Mouse (Mus musculus): ENCODE results near the gene Ggact.

Gene Ggact

DNA sequence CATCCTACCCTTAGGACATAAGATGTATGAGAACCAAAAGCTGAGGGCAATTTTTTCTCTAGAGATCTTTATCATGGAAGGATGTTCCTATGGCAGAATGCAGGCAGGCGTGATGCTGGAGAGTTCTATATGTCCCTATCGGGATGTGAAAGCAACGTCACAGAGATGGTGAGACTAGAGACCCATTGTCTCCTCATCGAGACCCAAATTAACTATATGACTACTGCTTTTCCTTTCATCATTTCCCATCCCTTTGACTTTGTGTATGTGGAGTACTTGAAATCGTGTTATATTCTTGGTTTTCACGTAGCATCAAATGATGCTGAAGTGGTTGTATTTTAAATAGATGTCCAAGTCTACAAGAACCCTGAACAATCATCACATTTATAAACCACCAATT lies at the start of gene Ggact:
Gene Ggact (minus strand): TSS at position 101 of the 400 bp plus-strand sequence.
- DNase-seq (ENCODE audit: low read depth, low spot score): no peak

DNA sequence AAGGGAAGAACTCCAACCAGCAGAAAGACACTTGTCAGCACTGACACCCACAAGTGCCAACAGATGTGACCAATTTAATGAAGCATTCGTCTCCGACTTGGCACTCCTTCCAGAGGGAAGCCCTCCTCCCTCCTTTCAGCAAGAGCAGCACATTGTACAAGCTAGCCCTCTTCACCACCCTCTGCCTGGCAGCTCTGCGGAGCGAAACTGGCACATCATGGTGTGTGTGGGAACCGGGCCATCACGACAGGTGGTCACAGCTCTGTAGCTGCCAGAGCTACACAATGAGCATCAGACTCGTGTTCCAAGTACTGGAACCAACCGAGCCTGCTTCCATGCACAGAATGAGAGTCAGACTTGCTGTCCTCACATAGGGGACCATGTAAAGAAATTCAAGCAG lies 44.4 kb upstream of the Ggact start:
- peak; percentile 98 for DNase-seq (ENCODE audit: low read depth, low spot score)

DNA sequence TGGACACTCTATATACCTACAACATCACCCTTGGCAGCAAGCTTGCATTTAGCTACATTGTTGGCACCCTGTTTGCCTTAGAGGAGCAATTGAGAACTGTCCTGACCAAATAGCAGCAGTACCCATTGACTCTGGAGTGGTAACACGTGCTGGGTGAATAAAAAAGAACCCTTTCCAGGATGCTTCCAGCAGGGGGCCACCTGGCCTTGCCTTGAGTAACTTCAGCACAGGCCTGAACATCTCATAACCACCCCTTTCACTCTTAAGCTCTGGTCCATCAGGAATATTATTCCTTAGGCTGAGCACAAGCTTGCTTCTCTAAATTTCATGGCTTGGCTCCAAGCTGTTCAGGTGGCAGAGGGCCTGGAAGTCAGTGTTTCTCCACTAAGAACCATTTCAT lies 39.8 kb upstream of the Ggact start:
- DNase-seq (ENCODE audit: low read depth, low spot score): peak; percentile 86

DNA sequence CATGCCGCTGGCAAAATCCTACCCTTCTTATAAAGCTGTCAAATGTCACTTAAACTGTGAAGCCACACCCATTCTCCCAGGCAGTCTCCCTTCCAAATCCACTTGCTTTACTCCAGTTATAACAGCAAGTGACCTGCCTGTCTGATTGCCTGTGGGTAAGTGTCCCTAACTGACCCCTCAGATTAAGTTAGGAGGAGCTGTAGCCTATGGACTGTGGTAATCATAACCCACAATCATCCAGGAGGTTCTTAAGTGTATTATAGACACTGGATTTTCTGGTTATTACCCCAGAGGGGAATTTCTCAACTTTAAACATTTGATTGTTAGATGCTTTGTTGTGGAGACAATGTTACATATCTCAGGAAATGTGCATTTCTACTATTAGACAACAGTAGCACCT lies 39.0 kb upstream of the Ggact start:
- DNase-seq (ENCODE audit: low read depth, low spot score): no peak

DNA sequence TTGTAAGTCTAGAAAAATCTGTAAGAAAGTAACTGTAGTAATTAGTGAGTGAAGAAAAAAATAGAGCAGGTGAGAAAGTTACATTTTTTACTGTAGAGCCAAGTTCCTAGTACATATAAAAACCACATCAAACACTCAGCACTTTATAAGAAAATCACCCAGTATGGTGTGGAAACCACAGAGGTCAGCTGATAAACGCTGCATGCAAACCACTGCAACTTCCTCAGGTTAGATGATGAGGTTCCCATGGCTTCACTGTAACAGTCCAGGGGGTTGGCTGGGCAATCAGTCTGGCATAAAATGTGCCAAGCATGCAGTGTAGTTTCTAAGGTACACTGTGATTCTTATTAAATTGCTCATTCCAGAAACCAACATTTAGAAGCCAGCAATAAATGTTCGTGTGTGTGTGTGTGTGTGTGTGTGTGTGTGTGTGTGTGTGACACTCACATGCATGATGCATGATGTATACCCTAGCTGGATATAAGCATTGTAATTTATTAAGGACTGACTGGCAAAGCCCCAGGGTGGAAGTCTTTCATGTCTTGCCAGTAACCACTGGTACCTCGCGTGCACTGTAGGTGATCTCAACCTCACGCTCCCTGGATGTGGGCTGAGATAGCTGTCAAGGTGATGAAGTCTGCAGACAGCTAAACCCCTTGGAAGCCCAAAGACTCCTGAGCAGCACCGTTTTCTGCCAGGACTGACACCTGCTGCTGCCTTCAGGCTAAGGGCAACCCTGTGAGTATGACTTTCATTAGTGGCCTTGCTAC lies 38.3 kb upstream of the Ggact start:
- DNase-seq (ENCODE audit: low read depth, low spot score): no peak

DNA sequence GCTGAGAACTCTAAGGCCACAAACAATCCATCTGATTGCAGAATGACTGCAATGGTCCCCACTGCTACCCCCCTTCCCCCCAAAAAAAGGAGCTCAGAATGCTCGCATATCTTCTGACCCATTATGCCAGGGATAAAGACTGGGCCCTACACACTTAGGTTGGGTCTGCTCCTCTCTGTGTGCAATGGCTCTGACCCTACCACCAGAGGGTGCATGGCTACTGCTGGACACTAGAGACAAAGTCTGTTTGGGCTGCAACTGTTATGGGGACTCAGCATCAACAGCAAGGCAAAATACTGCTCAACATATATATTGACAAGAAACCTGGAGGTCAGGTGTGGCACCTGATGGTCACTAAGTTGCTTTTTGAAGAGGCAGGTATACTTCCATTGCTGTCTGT lies 37.4 kb upstream of the Ggact start:
- no peak for DNase-seq (ENCODE audit: low read depth, low spot score)

DNA sequence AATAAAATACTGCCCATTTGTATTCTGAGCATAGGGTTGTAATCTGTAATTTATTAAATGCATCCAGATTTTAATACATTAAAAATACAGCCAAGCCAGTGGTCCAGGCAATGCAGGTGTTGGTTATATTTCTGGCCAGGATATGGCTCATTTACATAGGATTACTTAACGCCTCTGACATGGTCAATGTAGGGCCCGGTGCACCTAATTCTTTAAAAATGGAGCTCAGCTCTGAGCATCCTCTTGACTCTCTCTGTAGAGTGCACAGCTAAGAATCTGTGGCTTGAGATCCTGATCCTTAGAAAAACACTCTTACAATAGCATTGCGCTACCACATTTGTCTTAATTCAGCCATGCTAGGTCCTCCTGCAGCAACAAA lies 29.9 kb upstream of the Ggact start:
- DNase-seq (ENCODE audit: low read depth, low spot score): no peak

DNA sequence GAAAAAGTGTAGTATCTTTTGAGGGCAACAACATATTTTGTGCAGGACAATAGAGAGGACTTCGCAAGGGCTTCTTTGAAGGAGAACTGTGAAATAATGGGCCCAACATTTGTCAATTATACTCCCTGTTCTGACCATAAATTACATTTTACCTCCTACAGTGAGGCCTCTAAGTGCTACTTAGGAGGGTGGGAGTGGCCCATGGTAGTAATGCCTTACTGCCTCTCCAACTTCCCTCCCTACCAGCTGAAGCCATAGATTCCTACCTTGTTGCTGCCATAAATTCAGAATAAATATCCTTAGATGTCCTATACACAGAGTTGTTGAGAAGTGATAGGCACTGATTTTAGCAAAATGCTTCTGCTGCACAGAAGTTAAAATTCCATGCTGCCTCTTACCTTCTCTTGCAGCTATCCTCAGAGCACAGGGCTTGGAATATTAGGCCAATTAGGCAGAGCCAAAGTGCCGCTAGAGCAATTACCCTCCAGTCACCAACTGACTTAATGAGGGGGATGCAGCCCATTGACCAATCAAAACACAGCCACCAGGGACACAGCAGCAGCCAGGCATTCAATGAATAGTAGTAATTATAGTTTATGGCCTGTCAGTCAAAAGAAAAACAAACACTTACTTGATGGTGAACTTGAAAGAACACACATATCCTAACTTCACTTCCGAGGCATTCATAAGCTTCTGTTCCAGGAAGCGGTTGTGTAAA lies 29.4 kb upstream of the Ggact start:
- peak; percentile 40 for DNase-seq (ENCODE audit: low read depth, low spot score)

DNA sequence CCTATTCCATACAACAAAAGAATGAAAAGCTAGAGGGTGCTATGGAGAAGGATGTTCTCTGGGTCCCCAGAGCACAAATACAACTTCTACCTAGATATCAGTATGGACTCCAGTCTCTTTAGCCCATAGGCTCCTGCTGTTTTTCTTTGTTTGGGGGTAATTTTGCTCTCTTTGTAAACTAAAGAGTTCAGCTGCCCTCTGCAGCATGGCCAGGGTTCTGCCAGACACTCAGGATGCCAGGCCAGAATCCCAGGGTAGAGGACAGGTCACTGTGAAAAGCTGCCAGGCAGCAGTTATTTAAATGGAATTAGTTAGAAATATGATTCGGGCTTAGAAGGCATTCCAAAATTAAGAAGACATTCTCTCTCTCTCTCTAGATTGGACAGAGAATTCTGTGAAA lies 22.9 kb upstream of the Ggact start:
- DNase-seq (ENCODE audit: low read depth, low spot score): peak; percentile 54

DNA sequence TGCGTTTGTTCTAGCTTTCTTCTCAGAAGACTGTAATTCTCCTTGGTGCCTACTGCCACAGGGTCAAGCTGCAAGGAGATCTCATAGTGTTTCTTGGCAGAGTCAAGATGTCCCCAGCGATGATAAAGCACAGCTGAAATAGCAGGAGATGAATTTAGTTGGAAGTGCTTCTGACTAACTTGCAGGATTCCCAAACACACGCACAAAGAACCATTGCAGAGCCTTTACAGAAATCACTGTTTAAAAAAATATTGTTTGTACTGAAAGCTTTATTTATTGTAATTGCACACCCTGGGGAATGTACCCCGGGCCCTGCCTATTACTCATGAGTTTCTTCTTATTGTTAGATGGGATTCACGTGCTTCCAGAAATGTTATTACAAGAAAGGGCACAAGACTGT lies 6.5 kb upstream of the Ggact start:
- peak; percentile 32 for DNase-seq (ENCODE audit: low read depth, low spot score)

DNA sequence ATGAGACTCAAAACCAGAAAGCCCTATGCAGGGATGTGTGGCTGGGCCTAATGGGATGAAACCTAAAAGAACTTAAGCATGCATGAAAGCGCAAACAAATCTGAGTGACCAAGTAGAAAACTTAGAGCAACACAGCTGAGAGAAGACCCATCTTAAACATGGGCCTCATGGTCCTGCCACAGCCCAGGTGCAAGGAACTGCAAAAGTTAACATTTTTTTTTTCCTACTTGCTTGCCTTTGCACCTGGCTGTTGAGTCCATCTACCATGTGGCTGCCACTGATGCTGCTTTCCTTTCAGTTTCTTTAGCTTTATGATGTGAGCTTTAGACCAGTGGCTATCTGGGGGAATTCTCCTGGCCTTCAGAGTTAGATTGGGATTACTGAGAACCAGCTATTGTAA lies 4.1 kb upstream of the Ggact start:
- no peak for DNase-seq (ENCODE audit: low read depth, low spot score)

DNA sequence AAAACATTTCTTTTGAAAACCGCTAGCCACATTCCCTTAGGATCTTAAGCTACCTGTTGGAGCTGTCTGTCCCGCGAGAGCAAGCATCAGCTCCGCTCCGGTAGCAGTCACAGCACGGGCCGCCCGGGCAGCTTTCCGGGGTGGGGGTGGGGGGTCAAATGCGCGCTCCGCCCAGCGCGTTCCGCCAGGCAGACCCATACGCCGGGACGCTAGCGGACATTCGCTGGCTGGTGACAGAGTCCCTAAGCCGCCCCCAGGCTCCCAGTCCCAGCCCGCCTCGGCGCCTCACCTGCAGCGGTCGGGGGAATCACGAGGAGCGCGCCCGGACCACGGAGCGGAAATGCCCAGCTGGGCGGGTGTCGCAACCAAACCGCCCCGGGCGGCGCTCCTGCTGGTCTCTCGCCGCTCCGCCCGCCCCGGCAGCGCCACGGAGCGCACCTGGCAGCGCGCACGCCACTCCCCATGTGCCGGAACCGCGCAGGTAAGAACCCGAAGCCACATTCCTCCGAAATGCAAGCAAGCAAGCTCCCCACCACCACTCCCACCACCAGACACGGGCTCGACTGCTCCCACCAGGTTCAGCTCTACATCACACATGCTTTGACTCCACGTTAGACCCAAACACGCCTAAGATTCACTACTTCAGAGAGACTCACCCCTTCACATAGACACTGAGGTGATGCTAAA lies 602 bp downstream of the Ggact start:
- peak; percentile 81 for DNase-seq (ENCODE audit: low read depth, low spot score)

DNA sequence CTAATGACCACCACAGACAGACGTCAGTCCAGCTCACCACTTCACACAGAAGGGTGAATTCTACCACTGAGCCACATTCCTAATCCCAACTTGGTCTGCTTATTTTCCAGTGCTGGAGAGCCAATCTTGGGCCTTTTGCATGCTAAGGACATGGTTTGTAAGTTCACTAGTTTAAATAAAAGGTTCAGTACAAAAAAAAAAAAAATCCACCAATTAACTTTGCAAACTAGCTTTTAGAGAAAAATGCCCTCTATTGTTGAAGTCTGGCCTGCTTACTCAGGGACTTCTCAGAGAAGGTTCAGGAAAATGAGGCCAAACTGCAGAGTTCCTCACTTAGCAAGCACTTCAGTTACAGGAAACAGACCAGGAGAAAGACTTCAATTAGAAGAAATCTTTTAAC lies 1.4 kb downstream of the Ggact start:
- DNase-seq (ENCODE audit: low read depth, low spot score): peak; percentile 27

DNA sequence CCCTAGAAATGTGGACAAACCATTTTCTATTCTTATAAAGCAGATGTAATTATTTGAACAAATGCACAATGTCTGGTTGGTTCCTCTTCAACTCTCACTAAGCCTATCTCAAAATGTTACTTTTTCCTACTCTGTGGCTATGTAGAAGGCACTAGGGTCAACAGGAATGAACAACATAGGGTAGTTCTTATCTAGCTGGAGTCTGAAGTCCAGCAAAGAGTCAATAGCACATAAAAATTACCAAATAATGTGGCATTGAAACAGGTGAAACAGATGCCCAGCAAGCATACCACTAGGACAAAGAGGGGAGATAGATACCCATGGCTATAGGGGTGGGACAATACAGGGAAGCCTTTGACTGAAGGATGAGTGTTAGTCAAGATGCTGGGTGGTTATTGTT lies 2.3 kb downstream of the Ggact start:
- no peak for DNase-seq (ENCODE audit: low read depth, low spot score)

DNA sequence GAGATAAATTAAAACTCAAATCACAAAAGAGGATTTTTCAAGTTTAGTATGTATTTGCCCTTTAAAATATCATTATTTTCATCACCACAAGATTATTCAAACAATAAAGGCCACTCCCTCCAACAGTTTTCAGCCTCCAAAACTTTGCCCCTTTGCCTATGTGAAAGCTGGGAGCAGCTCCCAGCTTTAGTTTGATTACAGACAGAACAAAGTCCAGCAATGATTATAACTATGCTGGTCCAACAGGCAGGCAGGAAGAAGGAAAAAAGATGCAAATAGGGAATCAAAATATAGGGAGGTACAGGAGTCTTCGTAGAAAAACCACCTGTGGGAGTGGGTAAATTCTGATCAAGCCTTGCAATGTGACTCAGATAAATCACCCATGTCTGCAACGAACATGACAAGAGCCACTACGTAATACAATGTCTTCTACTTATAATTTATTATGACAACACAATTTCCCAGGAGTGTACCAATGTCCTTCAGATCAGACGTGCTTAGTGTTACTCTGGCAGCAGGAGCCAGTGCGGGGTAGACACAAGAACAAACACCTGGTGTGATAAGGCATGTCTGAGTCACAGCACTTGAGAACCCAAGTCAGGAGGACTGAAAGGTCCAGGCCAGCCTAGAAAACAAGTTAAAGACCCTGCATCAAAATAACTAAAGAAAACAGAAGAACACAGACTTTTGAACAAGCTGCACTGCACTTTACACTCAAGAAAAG lies 4.0 kb downstream of the Ggact start:
- DNase-seq (ENCODE audit: low read depth, low spot score): no peak

DNA sequence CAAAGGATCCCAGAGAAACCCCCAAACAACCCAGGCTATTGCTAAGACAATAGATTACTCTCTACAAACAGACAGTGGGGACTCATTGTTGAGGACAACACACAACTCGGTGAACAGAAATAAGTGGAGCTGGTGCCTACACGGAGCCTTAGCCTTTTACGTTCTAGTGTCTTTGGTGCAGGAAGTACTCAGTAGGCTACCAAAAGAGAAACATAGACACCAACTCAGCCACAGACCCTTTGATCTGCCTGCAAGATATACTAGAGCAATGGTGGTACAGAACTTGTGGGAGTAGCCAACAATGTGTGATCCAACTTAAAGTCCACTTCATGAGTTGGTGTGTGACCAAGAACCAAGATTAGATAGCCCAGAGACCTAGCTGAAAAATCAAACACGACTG lies 5.5 kb downstream of the Ggact start:
- DNase-seq (ENCODE audit: low read depth, low spot score): no peak

DNA sequence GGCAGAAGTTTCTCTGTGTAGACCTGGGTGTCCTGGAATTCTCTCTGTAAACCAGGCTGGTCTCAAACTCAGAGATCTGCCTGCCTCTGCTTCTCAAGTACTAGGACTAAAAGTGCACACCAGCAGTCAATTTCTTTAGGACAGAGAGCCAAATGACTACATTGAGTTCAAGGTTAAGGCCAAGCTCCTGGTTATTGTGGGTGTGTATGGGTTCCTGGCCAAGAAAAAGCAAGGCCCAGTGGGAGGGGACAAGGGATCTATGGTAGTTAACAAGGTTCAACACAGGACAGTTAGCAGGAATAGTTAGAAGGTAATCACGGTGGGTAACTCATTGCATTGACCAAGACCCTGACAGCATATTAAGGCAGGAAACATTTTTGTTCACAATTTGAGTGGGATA lies 8.6 kb downstream of the Ggact start:
- DNase-seq (ENCODE audit: low read depth, low spot score): no peak

DNA sequence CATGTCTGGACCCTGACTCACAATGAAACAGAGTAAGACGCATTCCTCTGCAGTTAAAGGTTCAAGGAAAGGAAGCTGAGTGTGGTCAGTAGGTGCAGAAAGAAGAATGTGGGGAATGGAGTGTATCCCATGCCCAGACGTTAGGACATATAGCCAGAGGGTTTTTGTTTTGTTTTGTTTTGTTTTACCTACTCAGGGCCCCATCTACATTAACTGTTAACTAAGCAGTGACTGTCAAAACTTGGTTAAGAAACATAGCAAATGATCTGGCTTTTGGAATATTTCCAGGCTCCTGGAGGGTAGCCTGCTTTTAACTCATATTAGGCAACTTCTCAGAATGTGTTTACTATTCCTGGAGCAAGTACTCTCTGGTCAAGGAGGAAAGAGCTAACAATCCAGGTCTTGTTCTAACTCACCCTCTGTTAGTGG lies 9.6 kb downstream of the Ggact start:
- no peak for DNase-seq (ENCODE audit: low read depth, low spot score)

DNA sequence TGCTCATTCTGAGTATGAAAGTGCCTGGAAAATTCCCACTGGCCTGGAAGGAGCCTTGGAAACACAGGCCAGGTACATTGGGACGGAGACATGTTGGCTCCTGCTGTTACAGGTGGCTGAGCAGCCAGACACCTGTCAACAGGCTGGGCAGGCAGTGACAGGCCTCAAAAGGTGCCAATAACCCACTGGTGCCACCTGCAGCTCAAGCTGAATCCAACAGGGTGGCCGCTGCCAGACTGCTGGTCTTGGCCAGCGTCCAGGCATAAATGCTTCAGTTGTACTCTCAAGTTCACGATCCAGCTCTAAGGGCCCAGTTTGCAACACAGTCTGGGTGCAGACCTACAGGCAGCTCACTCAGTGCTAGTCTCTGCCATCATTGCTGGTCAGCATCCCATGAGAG lies 10.7 kb downstream of the Ggact start:
- peak; percentile 98 for DNase-seq (ENCODE audit: low read depth, low spot score)

DNA sequence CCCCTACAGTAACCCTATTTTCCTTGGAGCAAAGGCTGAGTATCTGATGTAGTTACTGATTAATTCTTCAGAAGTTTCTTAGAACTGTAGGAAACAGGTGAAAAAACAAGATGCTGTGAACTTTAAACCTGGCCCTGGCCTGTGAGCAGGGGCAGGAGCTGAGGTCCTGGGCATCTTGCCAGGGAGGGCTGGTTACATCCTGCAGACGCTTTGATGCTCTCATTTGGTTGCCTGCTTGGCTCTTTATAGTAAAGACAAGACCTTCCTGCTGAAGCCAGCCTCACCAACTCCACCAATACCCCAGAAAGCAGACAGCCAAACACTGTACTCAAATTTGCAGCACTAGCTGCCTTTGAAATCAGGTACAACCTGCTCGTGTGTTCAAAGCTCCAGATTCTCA lies 11.4 kb downstream of the Ggact start:
- DNase-seq (ENCODE audit: low read depth, low spot score): peak; percentile 67

DNA sequence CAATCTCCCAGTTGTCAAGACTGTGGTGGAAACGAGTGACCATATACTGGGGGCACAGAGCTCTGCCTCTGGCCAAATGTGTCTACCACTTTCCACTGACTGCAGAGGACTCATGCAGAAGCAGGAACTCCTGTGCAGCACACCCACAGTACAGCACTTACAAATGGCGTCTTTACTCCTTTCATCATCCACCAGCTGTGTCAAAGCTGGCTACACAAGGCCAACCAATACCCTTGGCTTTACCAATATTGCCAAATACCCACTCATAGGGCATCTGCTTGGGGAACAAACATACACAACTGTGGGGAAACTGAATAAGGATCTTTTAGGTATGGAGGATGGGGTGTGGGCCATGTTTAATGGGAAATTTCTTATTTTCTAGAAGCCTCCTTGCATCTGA lies 11.8 kb downstream of the Ggact start:
- DNase-seq (ENCODE audit: low read depth, low spot score): no peak

DNA sequence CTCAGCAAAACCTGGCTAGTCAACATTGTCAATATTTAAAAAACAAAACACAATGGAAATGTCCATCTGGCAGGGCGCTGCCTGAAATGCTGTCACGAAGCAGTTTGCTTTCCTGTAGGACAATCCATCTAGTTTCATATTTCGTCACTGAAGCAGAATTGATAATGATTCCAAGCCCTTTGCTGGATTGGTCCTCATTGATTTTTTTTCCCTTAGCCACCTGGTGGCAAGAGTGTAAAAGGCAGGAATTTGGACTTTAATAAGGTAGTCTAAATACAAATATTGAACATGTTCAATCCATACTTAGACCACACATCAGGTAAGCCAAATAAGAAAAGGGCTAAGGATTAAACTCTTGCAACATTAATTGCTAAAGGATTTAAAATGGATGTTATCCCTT lies 12.4 kb downstream of the Ggact start:
- no peak for DNase-seq (ENCODE audit: low read depth, low spot score)
